Mouse (Mus musculus): Measurements from ENCODE around the gene Siah1b.

DNA sequence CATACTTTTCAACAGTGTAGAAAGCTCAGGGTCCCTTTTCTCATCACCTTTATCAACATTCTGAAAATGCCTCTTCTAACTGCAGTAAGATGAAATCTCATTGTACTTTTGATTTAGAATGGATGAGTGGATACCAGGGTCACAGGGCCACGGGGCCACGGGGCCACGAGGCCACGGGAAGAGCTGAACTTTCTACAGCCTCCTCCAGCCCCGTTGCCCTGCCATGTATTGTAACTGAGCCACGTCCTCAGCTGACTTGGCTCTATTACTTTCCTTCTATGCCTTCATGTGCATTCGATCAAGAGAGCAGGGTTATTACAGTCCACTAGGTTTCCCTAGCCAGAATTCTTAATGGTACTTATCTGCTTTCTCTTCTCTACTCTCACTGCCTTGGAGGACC, 40.4 kb downstream of the Siah1b start:
- TF ChIP-seq CTCF (IDR thresholded peaks at IDR 0.05; ENCODE audit: borderline replicate concordance, insufficient read depth, low read length) = no peak
- TF ChIP-seq POLR2A (IDR thresholded peaks at IDR 0.05; ENCODE audit: low read depth, low read length) = no peak

Measured in embryonic fibroblast, embryonic 13.5 days (primary cell).